Mouse (Mus musculus) hindbrain, embryonic 13.5 days (tissue): Measurements from ENCODE around the gene Parp1. TPM values are rescaled to one million over a fixed set of nuclear protein-coding genes. Genes with fewer than 3 reads are reported as not detected.

Source experiments
- ATAC-seq: fragments of 200-750 bp; cut with Nextera tagmentation; 2 replicates; pipeline ENCODE4 v1.8.0; 2017; ENCODE audit warnings: moderate TSS enrichment; ENCODE audit not compliant: low FRiP score
- H3K27ac ChIP-seq: fragments of 300-500 bp; sonication (generic); 2 replicates; pipeline ENCODE4 v1.5.1; 2015; ENCODE audit warnings: inconsistent platforms, mild to moderate bottlenecking, moderate library complexity
- H3K27me3 ChIP-seq: fragments of 300-500 bp; sonication (generic); 2 replicates; pipeline ENCODE4 v1.6.1; 2015; ENCODE audit warnings: mild to moderate bottlenecking, inconsistent platforms
- H3K36me3 ChIP-seq: fragments of 300-500 bp; sonication (generic); 2 replicates; pipeline ENCODE4 v1.6.1; 2015; ENCODE audit warnings: mild to moderate bottlenecking, inconsistent platforms
- H3K4me1 ChIP-seq: fragments of 300-500 bp; sonication (generic); replicated peaks from 2 replicates; pipeline ENCODE4 v1.6.1; 2015; ENCODE audit warnings: inconsistent platforms
- H3K4me2 ChIP-seq: fragments of 300-500 bp; sonication (generic); 2 replicates; pipeline ENCODE4 v1.6.1; 2015; ENCODE audit warnings: inconsistent platforms, mild to moderate bottlenecking, moderate library complexity
- H3K4me3 ChIP-seq: fragments of 300-500 bp; sonication (generic); 2 replicates; pipeline ENCODE4 v1.5.1; 2015; ENCODE audit warnings: mild to moderate bottlenecking, inconsistent platforms
- H3K9ac ChIP-seq: fragments of 300-500 bp; sonication (generic); 2 replicates; pipeline ENCODE4 v1.6.1; 2015; ENCODE audit warnings: mild to moderate bottlenecking, inconsistent platforms
- H3K9me3 ChIP-seq: fragments of 300-500 bp; sonication (generic); 2 replicates; pipeline ENCODE4 v1.6.1; 2016; ENCODE audit warnings: inconsistent platforms
- WGBS: fragments of 180-500 bp; shearing (Covaris S2); methylation state at CpG from one replicate; pipeline ENCODE4 v1.1.7; 2015; 5-methylcytosine and 5-hydroxymethylcytosine counted together
- polyA plus RNA-seq: library from polyadenylated mRNA; unstranded; fragments of >200 nt; fragmentation: Nextera tagmentation; extraction: Ambion mirVana; gene quantifications from 2 replicates; pipeline ENCODE4 v1.2.1, GENCODE M21; 2015

Gene Parp1
- polyA plus RNA-seq, result 113 and 120 TPM in 2 replicates

DNA sequence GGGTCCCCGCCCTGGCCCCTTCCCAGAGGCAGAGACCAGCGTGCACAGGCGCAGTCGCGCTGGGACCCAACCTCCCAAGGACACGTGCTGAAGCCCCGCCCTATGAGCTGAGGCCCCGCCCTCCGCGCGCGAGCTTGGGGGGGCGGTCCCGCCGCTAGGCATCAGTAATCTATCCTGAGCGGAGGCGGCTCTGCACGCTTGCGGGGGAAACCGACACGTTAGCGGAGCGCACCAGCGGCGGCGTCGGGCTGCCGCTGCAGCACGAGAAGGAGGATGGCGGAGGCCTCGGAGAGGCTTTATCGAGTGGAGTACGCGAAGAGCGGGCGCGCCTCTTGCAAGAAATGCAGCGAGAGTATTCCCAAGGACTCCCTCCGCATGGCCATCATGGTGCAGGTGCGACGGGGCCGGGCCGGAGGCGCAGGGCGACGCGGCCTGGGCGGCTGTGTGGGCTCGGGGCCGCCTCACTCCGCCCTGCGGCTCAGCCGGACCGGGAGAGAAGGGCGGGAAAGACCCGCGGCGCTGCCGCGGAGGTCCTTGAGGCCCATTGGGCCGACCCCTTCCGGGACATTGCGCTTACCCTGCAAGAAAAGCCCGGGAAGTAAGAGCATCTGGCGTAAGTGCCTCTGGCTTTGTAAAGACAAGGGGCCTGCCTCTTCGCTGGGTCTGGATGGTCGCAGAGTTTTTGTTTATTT lies at the start of gene Parp1:
TSS of gene Parp1 (plus strand) at position 164 of the 692 bp plus-strand sequence.
- Histone ChIP-seq H3K4me1 (peaks cover 38% of the 10 kb centered on the region), H3K4me3 (peak within 1 kb of the TSS; percentile 95), H3K9ac (peak within 1 kb of the TSS; percentile 96), H3K27ac (peak within 1 kb of the TSS; percentile 95), H3K27me3 (no peaks in the 10 kb centered on the region), H3K36me3 (peaks cover 19% of the 10 kb centered on the region), H3K4me2 (peak within 1 kb of the TSS; percentile 94), H3K9me3 (no peaks in the 10 kb centered on the region)
- WGBS, result under 1% methylated on average over 67 of the region's 67 CpGs
- ATAC-seq, result peak; percentile 98

GRCm38 (mm10) chr1:180519520-180519919 lies 49.2 kb upstream of the Parp1 start:
- no peak overlapping the region for H3K27ac ChIP-seq
- H3K4me2 ChIP-seq, result no peak overlapping the region
- 89% methylated on average over 8 of the region's 8 CpGs for WGBS
- ATAC-seq, result no peak
- H3K36me3 ChIP-seq, result no peaks in the 10 kb centered on the region
- no peaks in the 10 kb centered on the region for H3K9me3 ChIP-seq
- no peaks in the 10 kb centered on the region for H3K27me3 ChIP-seq
- no peak overlapping the region for H3K9ac ChIP-seq
- H3K4me3 ChIP-seq, result no peak overlapping the region
- H3K4me1 ChIP-seq, result peaks cover 6% of the 10 kb centered on the region; the same call in 1 of the 2 replicates

DNA sequence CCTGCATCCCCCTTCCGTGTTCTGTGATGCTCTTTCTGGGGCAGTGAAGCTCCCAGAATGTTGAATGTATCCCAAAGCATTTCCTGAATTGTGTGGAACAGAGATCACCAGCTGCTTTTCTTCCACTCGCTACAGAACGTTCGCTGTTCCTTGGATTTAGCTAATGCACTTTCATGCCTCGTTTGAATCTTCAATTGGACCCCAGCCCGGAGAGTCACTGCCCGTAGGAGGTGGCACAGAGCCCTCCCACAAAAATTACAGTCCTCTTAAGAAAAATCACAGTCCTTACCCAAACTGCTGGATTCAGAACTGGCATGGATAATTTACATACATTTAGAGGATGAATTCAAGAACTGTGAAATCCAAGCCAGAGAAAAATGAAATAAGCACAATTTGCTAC lies 48.5 kb upstream of the Parp1 start:
- Histone ChIP-seq H3K4me2 (no peak overlapping the region), H3K4me3 (no peak overlapping the region), H3K9ac (no peak overlapping the region), H3K9me3 (no peaks in the 10 kb centered on the region), H3K27ac (no peak overlapping the region), H3K4me1 (peaks cover 6% of the 10 kb centered on the region; the same call in 1 of the 2 replicates), H3K27me3 (no peaks in the 10 kb centered on the region), H3K36me3 (no peaks in the 10 kb centered on the region)
- 46% methylated on average over 7 of the region's 7 CpGs for WGBS
- ATAC-seq, result no peak

- Histone ChIP-seq H3K4me2 (no peak overlapping the region), H3K9ac (no peak overlapping the region)
- WGBS, result 87% methylated on average over 2 of the region's 2 CpGs
These were observed 45.4 kb upstream of the Parp1 start for GRCm38 (mm10) chr1:180523320-180523719.

GRCm38 (mm10) chr1:180525301-180525700 lies 43.4 kb upstream of the Parp1 start:
- ATAC-seq, result no peak
- Histone ChIP-seq H3K27me3 (no peaks in the 10 kb centered on the region), H3K27ac (no peak overlapping the region), H3K9me3 (no peaks in the 10 kb centered on the region), H3K4me3 (no peak overlapping the region), H3K4me2 (no peak overlapping the region), H3K36me3 (no peaks in the 10 kb centered on the region), H3K4me1 (peaks cover 16% of the 10 kb centered on the region), H3K9ac (no peak overlapping the region)
- WGBS, result 68% methylated on average over 1 of the region's 1 CpGs

More at GRCm38 (mm10) chr1:180523320-180523719, 45.4 kb upstream of the Parp1 start:
- no peaks in the 10 kb centered on the region for H3K36me3 ChIP-seq
- H3K9me3 ChIP-seq, result no peaks in the 10 kb centered on the region
- no peak overlapping the region for H3K27ac ChIP-seq
- peaks cover 13% of the 10 kb centered on the region; the same call in 1 of the 2 replicates for H3K4me1 ChIP-seq
- H3K4me3 ChIP-seq, result no peak overlapping the region
- no peaks in the 10 kb centered on the region for H3K27me3 ChIP-seq
- ATAC-seq, result no peak

- no peak overlapping the region for H3K9ac ChIP-seq
- H3K27ac ChIP-seq, result no peak overlapping the region
- WGBS, result 91% methylated on average over 7 of the region's 7 CpGs
- H3K27me3 ChIP-seq, result no peaks in the 10 kb centered on the region
- no peak overlapping the region for H3K4me2 ChIP-seq
- H3K4me3 ChIP-seq, result no peak overlapping the region
- no peak for ATAC-seq
- H3K9me3 ChIP-seq, result peaks cover 16% of the 10 kb centered on the region
- H3K36me3 ChIP-seq, result no peaks in the 10 kb centered on the region
- peaks cover 23% of the 10 kb centered on the region for H3K4me1 ChIP-seq
These were observed 38.9 kb upstream of the Parp1 start for GRCm38 (mm10) chr1:180529847-180530246.

- H3K9ac ChIP-seq, result no peak overlapping the region
- 61% methylated on average over 8 of the region's 8 CpGs for WGBS
- H3K4me2 ChIP-seq, result no peak overlapping the region
- H3K9me3 ChIP-seq, result peaks cover 16% of the 10 kb centered on the region
- no peaks in the 10 kb centered on the region for H3K27me3 ChIP-seq
- H3K4me1 ChIP-seq, result peaks cover 23% of the 10 kb centered on the region
- no peak for ATAC-seq
- H3K4me3 ChIP-seq, result no peak overlapping the region
- no peaks in the 10 kb centered on the region for H3K36me3 ChIP-seq
- no peak overlapping the region for H3K27ac ChIP-seq
These were observed 38.1 kb upstream of the Parp1 start for GRCm38 (mm10) chr1:180530457-180531263.

GRCm38 (mm10) chr1:180532671-180533070 lies 36.1 kb upstream of the Parp1 start:
- H3K9me3 ChIP-seq, result peaks cover 16% of the 10 kb centered on the region
- H3K4me2 ChIP-seq, result no peak overlapping the region
- no peaks in the 10 kb centered on the region for H3K27me3 ChIP-seq
- H3K27ac ChIP-seq, result no peak overlapping the region
- no peaks in the 10 kb centered on the region for H3K36me3 ChIP-seq
- ATAC-seq, result no peak
- WGBS, result 97% methylated on average over 11 of the region's 11 CpGs
- H3K4me3 ChIP-seq, result no peak overlapping the region
- peaks cover 21% of the 10 kb centered on the region for H3K4me1 ChIP-seq
- no peak overlapping the region for H3K9ac ChIP-seq

GRCm38 (mm10) chr1:180536719-180537118 lies 32.0 kb upstream of the Parp1 start:
- no peaks in the 10 kb centered on the region for H3K27me3 ChIP-seq
- 76% methylated on average over 5 of the region's 5 CpGs for WGBS
- H3K9ac ChIP-seq, result no peak overlapping the region; the same call in 1 of the 2 replicates
- H3K4me1 ChIP-seq, result peaks cover 8% of the 10 kb centered on the region
- H3K36me3 ChIP-seq, result no peaks in the 10 kb centered on the region
- H3K9me3 ChIP-seq, result peaks cover 16% of the 10 kb centered on the region
- no peak overlapping the region for H3K4me2 ChIP-seq
- no peak overlapping the region for H3K4me3 ChIP-seq
- ATAC-seq, result no peak
- no peak overlapping the region for H3K27ac ChIP-seq

DNA sequence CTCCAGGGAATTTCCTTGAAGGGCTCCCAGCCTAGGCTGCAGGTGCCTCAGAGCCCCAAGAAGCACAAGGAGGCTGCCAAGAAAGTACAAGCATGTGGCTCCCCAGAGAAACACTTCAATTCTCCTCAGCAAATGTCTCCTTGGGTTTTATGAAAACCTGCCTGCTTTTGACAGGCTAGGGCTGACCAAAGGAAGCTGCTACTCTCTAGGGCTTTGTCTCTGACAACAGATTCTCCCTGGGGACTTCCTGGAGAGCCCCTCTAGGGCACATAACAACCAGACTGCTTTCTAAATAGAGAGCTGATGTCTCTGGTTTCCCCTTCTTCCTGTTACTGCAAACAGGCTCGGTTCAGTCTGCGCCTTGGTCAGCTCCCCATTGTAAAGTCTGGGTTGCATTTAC lies 27.5 kb upstream of the Parp1 start:
- Histone ChIP-seq H3K9ac (no peak overlapping the region), H3K36me3 (no peaks in the 10 kb centered on the region), H3K4me2 (no peak overlapping the region), H3K27me3 (0 out of 2 replicates have a peak, but pooled peaks cover under 1% of the 10 kb centered on the region), H3K4me3 (no peak overlapping the region), H3K27ac (peak overlapping the region; percentile 35; the same call in 1 of the 2 replicates), H3K4me1 (peaks cover 15% of the 10 kb centered on the region), H3K9me3 (no peaks in the 10 kb centered on the region)
- WGBS, result 37% methylated on average over 2 of the region's 2 CpGs
- ATAC-seq, result no peak

DNA sequence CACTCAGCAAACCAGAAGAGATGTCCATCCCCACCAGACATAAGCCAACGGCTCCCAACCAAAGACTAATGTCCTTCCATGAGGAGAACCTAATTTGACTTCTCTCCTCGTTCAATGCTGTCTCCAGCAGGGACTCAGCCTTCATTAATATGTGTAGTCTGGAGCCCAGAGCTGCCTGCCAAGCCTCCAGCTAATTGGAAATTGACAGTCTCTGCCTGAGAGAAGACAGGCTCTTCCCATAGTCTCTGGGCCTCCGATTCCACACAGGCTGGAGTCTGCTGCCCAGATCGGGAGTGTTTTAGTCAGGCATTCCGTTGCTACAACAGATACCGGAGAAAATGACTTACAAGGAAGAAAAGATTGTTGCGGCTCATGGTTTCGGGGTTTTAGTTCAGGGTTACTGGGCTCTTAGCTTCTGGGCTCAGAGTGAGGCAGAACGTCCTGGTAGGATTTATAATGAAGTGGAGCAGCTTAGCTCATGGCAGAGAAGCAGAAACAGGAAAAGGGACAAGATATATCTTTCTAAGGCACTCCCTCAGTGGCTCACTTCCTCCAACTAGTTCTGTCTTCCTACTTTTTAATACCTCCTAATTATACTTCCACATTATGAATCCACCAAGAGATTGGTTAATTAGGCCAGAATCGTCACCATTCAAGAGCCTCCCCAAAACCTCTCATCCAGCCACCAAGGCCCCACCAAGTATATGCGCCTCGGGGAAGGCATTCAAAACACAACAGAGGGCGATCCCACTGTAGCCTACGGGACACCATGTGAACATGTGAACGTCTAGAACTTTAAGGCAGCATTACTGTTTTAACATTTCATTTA lies 26.6 kb upstream of the Parp1 start:
- Histone ChIP-seq H3K4me3 (no peak overlapping the region), H3K9me3 (no peaks in the 10 kb centered on the region), H3K27me3 (0 out of 2 replicates have a peak, but pooled peaks cover 2% of the 10 kb centered on the region), H3K4me2 (no peak overlapping the region), H3K36me3 (no peaks in the 10 kb centered on the region), H3K9ac (no peak overlapping the region), H3K4me1 (peaks cover 16% of the 10 kb centered on the region), H3K27ac (peak overlapping the region; percentile 35)
- ATAC-seq, result no peak
- WGBS, result 72% methylated on average over 15 of the region's 15 CpGs
